Mouse (Mus musculus): ENCODE data around the gene Gm43552. TPM values are rescaled to one million over a fixed set of nuclear protein-coding genes. Genes with fewer than 3 reads are reported as not detected.

Gene Gm43552
- total and polyA plus RNA-seq, 2 experiments from 2014 or later, result not detected

- Histone ChIP-seq H3K27me3 (ENCODE audit: insufficient read depth, low read length) (no peaks in the 10 kb centered on the region), H3K4me1 (ENCODE audit: insufficient read depth, low read length) (no peaks in the 10 kb centered on the region), H3K27ac (ENCODE audit: low read depth, low read length) (no peak overlapping the region), H3K4me2 (ENCODE audit: low read depth, low read length, poor library complexity, severe bottlenecking) (no peak overlapping the region), H3K36me3 (ENCODE audit: insufficient read depth, low read length) (no peaks in the 10 kb centered on the region), H3K4me3 (ENCODE audit: low read depth, low read length) (no peak overlapping the region), H3K9me3 (ENCODE audit: low read length) (no peaks in the 10 kb centered on the region), H3K9ac (replicated peaks; ENCODE audit: low read length, poor library complexity, severe bottlenecking) (no peak overlapping the region)
- whole genome bisulfite sequencing, result 15% methylated on average over 8 of the region's 8 CpGs
- ATAC-seq (ENCODE audit: low FRiP score) (no peak), DNase-seq (ENCODE audit: low spot score) (no peak)
- TF ChIP-seq CTCF (IDR thresholded peaks at IDR 0.05), result no peak
Observed at GRCm38 (mm10) chr5:65505786-65506185, 13.2 kb upstream of the Gm43552 start.

DNA sequence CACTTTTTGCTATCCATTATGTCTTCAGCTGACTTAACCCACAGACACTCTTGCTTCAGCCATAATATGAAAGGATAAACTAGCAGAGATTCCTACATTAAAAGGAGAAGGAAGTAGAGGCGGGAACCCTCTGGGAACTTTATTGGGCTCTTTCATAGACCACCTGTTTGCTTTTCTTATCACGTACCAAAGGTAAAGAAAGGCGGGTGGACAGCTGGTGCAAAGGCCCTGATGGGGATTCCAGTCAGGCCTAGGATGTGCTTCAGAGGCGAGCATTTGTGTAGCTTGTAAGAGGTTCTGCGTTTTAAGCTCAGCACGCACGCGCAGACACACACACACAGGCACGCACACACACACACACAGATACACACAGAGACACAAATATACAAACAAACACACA is 8.8 kb upstream of the Gm43552 start:
- no peak overlapping the region for H3K4me3 ChIP-seq (ENCODE audit: low read depth, low read length)
- no peaks in the 10 kb centered on the region for H3K27me3 ChIP-seq (ENCODE audit: insufficient read depth, low read length)
- DNase-seq (ENCODE audit: low spot score) (no peak), ATAC-seq (ENCODE audit: low FRiP score) (no peak)
- no peaks in the 10 kb centered on the region for H3K9me3 ChIP-seq (ENCODE audit: low read length)
- no peak for TF ChIP-seq CTCF (IDR thresholded peaks at IDR 0.05)
- no peaks in the 10 kb centered on the region for H3K36me3 ChIP-seq (ENCODE audit: insufficient read depth, low read length)
- no peaks in the 10 kb centered on the region for H3K4me1 ChIP-seq (ENCODE audit: insufficient read depth, low read length)
- no peak overlapping the region for H3K4me2 ChIP-seq (ENCODE audit: low read depth, low read length, poor library complexity, severe bottlenecking)
- WGBS, result 95% methylated on average over 9 of the region's 9 CpGs
- no peak overlapping the region for H3K27ac ChIP-seq (ENCODE audit: low read depth, low read length)
- H3K9ac ChIP-seq (replicated peaks; ENCODE audit: low read length, poor library complexity, severe bottlenecking), result no peak overlapping the region

- Histone ChIP-seq H3K4me1 (ENCODE audit: insufficient read depth, low read length) (no peaks in the 10 kb centered on the region), H3K27me3 (ENCODE audit: insufficient read depth, low read length) (no peaks in the 10 kb centered on the region), H3K9ac (replicated peaks; ENCODE audit: low read length, poor library complexity, severe bottlenecking) (no peak overlapping the region), H3K4me3 (ENCODE audit: low read depth, low read length) (no peak overlapping the region), H3K4me2 (ENCODE audit: low read depth, low read length, poor library complexity, severe bottlenecking) (no peak overlapping the region), H3K27ac (ENCODE audit: low read depth, low read length) (no peak overlapping the region), H3K9me3 (ENCODE audit: low read length) (no peaks in the 10 kb centered on the region), H3K36me3 (ENCODE audit: insufficient read depth, low read length) (no peaks in the 10 kb centered on the region)
- no peak for TF ChIP-seq CTCF (IDR thresholded peaks at IDR 0.05)
- DNase-seq (ENCODE audit: low spot score) (no peak), ATAC-seq (ENCODE audit: low FRiP score) (no peak)
- WGBS, result 82% methylated on average over 7 of the region's 7 CpGs
Observed at GRCm38 (mm10) chr5:65500231-65500630, 7.6 kb upstream of the Gm43552 start.

DNA sequence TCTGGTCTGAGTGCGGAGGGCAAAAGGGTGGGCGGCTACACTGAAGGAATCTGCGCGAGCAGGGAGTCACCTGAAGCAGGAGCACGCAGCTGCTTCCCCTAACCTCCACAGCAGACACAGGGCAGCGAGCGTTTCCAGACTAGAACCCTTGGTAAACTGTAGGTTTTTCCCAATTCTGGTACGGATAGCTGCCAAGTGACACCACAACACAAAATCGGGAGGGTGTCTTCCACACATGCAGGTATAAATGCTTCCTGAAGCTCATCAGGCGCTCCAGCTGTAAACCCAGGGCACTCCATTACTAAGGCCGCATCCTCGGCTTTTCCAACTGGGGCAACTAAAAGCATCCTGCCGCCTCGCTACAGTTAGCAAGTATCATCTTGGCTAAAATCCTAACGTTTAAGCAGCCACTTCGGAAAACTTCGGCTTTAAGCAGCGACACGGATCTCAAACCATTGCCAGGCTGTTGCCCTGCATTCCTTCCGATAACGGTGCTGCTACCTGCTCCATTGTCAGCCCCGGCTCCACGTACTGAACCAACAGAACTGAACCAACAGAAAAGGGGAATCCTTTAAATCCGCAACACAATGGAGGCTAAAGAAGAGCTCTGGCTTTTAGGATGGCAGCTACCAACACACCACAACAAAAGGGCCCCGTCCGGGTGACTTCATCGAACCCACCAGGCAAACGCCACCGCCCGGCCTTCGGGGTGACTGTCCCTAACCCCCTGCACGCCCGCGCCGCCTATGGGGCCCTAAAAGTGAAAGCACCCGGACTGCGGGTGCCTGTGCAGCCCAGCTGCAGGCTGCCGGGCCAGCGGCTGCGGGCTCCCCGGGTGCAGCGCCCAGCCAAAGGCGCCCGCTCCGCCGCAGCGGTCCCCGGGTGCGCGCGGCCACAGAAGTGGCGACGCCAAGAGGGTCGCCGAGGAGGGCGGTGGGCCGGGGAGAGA is 592 bp downstream of the Gm43552 start:
- Histone ChIP-seq H3K4me2 (ENCODE audit: low read depth, low read length, poor library complexity, severe bottlenecking) (peak overlapping the region; percentile 85), H3K9me3 (ENCODE audit: low read length) (no peaks in the 10 kb centered on the region), H3K36me3 (ENCODE audit: insufficient read depth, low read length) (no peaks in the 10 kb centered on the region), H3K4me1 (ENCODE audit: insufficient read depth, low read length) (peaks cover 7% of the 10 kb centered on the region; the same call in 1 of the 2 replicates), H3K4me3 (ENCODE audit: low read depth, low read length) (peak overlapping the region; percentile 94), H3K9ac (replicated peaks; ENCODE audit: low read length, poor library complexity, severe bottlenecking) (peak overlapping the region; percentile 91), H3K27me3 (ENCODE audit: insufficient read depth, low read length) (no peaks in the 10 kb centered on the region), H3K27ac (ENCODE audit: low read depth, low read length) (peak overlapping the region; percentile 98)
- under 1% methylated on average over 55 of the region's 57 CpGs for WGBS
- TF ChIP-seq CTCF (IDR thresholded peaks at IDR 0.05), result peak; percentile 45; the same call in 1 of the 2 replicates
- ATAC-seq (ENCODE audit: low FRiP score) (peak; percentile 77), DNase-seq (ENCODE audit: low spot score) (peak; percentile 76)

- ATAC-seq (ENCODE audit: low FRiP score), result no peak
- no peak for TF ChIP-seq CTCF (IDR thresholded peaks at IDR 0.05)
Observed at GRCm38 (mm10) chr5:65489830-65490229, 2.8 kb downstream of the Gm43552 start.

DNA sequence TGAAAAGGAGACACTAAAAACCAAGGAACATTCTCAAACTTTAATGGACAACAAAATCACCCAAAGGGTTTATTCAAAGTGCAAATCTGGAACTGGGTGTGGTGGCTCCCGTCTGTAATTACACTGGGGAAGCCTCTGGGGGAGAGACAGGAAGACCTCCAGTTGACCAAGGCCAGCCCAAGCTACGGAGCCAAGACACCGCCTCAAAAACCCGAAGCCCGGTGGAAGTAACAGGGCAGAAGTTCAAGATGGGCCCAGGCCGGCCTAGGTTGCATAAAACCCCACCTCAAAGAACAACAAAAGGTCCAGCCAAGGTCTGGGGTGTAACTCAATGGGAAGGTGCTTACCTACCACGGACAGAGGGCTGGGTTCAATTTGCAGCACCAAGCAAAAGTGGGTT is 3.9 kb downstream of the Gm43552 start:
- Histone ChIP-seq H3K4me2 (ENCODE audit: low read depth, low read length, poor library complexity, severe bottlenecking) (no peak overlapping the region), H3K27me3 (ENCODE audit: insufficient read depth, low read length) (no peaks in the 10 kb centered on the region), H3K4me3 (ENCODE audit: low read depth, low read length) (no peak overlapping the region), H3K27ac (ENCODE audit: low read depth, low read length) (no peak overlapping the region), H3K36me3 (ENCODE audit: insufficient read depth, low read length) (no peaks in the 10 kb centered on the region), H3K9me3 (ENCODE audit: low read length) (no peaks in the 10 kb centered on the region), H3K4me1 (ENCODE audit: insufficient read depth, low read length) (peaks cover 7% of the 10 kb centered on the region; the same call in 1 of the 2 replicates), H3K9ac (replicated peaks; ENCODE audit: low read length, poor library complexity, severe bottlenecking) (no peak overlapping the region)
- 80% methylated on average over 7 of the region's 7 CpGs for WGBS
- TF ChIP-seq CTCF (IDR thresholded peaks at IDR 0.05), result no peak
- ATAC-seq (ENCODE audit: low FRiP score) (no peak), DNase-seq (ENCODE audit: low spot score) (no peak)

More at GRCm38 (mm10) chr5:65489830-65490229, 2.8 kb downstream of the Gm43552 start:
- no peaks in the 10 kb centered on the region for H3K9me3 ChIP-seq (ENCODE audit: low read length)
- no peak overlapping the region for H3K27ac ChIP-seq (ENCODE audit: low read depth, low read length)
- H3K4me1 ChIP-seq (ENCODE audit: insufficient read depth, low read length), result peaks cover 7% of the 10 kb centered on the region; the same call in 1 of the 2 replicates
- H3K36me3 ChIP-seq (ENCODE audit: insufficient read depth, low read length), result no peaks in the 10 kb centered on the region
- 87% methylated on average over 4 of the region's 4 CpGs for WGBS
- H3K27me3 ChIP-seq (ENCODE audit: insufficient read depth, low read length), result no peaks in the 10 kb centered on the region
- no peak overlapping the region for H3K4me3 ChIP-seq (ENCODE audit: low read depth, low read length)
- H3K4me2 ChIP-seq (ENCODE audit: low read depth, low read length, poor library complexity, severe bottlenecking), result no peak overlapping the region
- no peak overlapping the region for H3K9ac ChIP-seq (replicated peaks; ENCODE audit: low read length, poor library complexity, severe bottlenecking)
- DNase-seq (ENCODE audit: low spot score), result peak; percentile 14

Data from midbrain, postnatal 0 days (tissue).